Mouse (Mus musculus): ENCODE results near the gene Anapc11.

GRCm38 (mm10) chr11:120549168-120549945, 48.9 kb upstream of the Anapc11 start, which contains the start of gene Mcrip1:
- TF ChIP-seq CTCF (IDR thresholded peaks at IDR 0.05; ENCODE audit: low read depth): no peak
- no peak for TF ChIP-seq EP300 (IDR thresholded peaks at IDR 0.05; ENCODE audit: low read depth)
